In the genomic region with DNA sequence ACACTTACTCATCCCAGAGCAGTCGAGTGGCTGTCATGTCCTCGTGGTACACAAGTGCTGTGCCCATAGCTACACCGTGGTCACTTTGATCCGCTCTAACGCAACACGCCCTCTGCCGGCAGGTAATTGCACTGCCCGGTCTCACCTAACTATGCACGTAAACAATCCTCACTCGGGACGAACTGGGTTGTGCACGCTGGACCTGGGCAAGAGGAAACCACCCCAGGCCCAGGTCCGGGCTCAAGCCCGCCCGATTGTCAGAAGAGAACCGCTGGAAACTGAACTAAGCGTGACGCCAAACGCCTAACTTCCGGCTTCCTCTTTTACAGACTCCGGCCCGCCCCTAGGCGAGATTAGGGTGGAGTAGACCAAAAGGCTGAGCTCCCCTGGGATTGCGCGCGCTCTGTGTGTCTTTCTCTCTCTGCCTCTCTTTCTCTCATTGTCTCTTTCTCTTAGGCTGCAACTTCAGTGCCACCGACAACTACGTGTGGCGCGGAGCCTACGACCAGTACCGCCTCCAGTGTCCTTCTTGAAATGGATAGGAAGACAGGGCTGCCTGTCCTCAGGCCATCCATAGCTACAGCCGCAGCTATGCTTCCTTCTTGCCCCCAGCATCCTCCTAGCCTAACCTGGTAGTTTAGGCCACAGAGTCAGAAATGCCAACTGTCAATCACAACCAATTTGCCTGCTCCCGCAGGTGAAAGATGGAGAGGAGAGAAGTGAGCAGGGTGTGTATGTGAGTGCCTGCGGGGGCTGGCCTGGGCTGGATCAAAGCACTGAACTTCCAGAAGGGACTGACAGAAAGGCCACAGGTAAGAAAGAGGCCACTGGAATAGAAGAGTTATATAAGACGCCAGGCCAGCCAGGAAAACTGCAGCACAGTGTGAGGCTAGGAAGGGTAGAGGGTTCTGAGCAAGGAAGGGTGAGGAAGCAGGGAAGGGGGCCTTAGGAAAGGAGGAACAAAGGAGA, we compare ENCODE assay signal across 1 mouse cellular context.
TF ChIP-seq lines count a peak whose summit lies in the region.

A gene (minus strand): TSS at position 319 of the 969 bp plus-strand sequence.

TF ChIP-seq in MEL, 35 proteins besides CTCF, POLR2A, EP300 and RAD21 (continued from another document):
- no peak for TF ChIP-seq BHLHE40 (IDR thresholded peaks at IDR 0.05; ENCODE audit: borderline replicate concordance, low read depth, low read length)
- TF ChIP-seq MXI1 (IDR thresholded peaks at IDR 0.05; ENCODE audit: low read depth, low read length): peak; percentile 96
- no peak for TF ChIP-seq TAL1 (IDR thresholded peaks at IDR 0.05; ENCODE audit: low read length)
- TF ChIP-seq CHD1 (IDR thresholded peaks at IDR 0.05; ENCODE audit: low read depth, low read length): no peak
- TF ChIP-seq MAX (IDR thresholded peaks at IDR 0.05; ENCODE audit: low read length): peak; percentile 59; the same call in 1 of the 2 replicates
- peak; percentile 86 for TF ChIP-seq SIN3A (IDR thresholded peaks at IDR 0.05; ENCODE audit: low read length)
- peak; percentile 79 for TF ChIP-seq HCFC1 (IDR thresholded peaks at IDR 0.05; ENCODE audit: low read depth, low read length)
- TF ChIP-seq SMC3 (IDR thresholded peaks at IDR 0.05; ENCODE audit: low read depth, low read length): peak; percentile 20; the same call in 1 of the 2 replicates
- 0 out of 2 replicates have a peak, but pooled peaks have one; percentile 16 for TF ChIP-seq ETS1 (IDR thresholded peaks at IDR 0.05; ENCODE audit: low read depth, low read length)
- TF ChIP-seq E2F4 (IDR thresholded peaks at IDR 0.05; ENCODE audit: borderline replicate concordance, low read depth, low read length): 0 out of 2 replicates have a peak, but pooled peaks have one; percentile 53
- TF ChIP-seq TCF12 (IDR thresholded peaks at IDR 0.05; ENCODE audit: low read depth, low read length): peak; percentile 53
- TF ChIP-seq MYC (IDR thresholded peaks at IDR 0.05; ENCODE audit: low read depth, low read length): peak; percentile 62
- peak; percentile 90 for TF ChIP-seq NELFE (IDR thresholded peaks at IDR 0.05; ENCODE audit: low read depth, low read length)
- peak; percentile 76; the same call in 1 of the 2 replicates for TF ChIP-seq ZMIZ1 (IDR thresholded peaks at IDR 0.05; ENCODE audit: low read depth, low read length)
- no peak for TF ChIP-seq ZC3H11A (IDR thresholded peaks at IDR 0.05; ENCODE audit: low read depth, low read length)
- peak; percentile 42; the same call in 1 of the 2 replicates for TF ChIP-seq KAT2A (conservative IDR thresholded peaks at IDR 0.05; ENCODE audit: low read depth, low read length)
